Mouse (Mus musculus) forelimb bud, embryonic 11.5 days (tissue): ENCODE measurements around the gene Eftud2.

Source experiments
- DNase-seq: peaks from one replicate; pipeline ENCODE4 v3.0.0-alpha.2; 2012; ENCODE audit warnings: low read depth, low spot score

Eftud2 gene

DNA sequence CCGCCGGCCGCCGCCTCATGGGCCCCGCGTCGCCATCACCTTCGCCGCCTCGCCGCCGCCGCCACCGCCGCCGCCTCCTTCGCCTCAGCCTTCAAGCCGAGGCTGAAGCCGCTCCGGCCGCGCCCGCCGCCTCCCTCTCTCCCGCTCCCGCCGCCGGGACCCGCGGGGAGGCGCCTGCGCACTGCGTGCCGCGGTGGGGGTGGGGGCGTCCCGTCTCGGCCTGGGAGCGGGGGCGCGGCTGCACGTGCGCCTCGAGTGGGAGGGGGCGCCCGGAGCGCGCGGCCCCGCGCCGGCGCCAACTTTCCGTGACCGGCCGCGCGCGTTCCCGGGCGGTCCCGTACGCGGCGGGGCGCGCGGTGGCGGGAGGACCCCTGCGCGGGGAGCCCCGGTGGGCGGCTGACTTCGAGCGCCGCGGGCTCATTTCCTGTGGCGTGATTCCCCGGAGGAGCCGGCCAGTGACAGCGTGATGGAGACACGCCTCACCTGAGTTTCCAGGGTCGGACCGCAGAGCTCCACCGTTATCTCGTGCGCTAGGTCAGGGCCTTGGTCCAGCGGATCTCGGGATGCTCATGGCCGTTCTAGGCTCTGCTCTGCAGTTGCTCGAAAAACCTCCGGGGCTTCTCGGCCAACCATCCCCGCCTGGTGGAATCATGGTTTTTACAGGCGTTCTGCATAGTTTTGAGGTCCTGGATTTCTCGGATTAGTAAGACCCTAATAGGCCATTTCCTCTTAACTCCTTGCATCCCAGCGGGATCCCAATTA, 61.6 kb downstream of the Eftud2 start, which contains the start of gene Gjc1:
Gene Gjc1, minus strand, starts transcription at position 680 of the 762 bp plus-strand sequence.
- peak; percentile 89 for DNase-seq

DNA sequence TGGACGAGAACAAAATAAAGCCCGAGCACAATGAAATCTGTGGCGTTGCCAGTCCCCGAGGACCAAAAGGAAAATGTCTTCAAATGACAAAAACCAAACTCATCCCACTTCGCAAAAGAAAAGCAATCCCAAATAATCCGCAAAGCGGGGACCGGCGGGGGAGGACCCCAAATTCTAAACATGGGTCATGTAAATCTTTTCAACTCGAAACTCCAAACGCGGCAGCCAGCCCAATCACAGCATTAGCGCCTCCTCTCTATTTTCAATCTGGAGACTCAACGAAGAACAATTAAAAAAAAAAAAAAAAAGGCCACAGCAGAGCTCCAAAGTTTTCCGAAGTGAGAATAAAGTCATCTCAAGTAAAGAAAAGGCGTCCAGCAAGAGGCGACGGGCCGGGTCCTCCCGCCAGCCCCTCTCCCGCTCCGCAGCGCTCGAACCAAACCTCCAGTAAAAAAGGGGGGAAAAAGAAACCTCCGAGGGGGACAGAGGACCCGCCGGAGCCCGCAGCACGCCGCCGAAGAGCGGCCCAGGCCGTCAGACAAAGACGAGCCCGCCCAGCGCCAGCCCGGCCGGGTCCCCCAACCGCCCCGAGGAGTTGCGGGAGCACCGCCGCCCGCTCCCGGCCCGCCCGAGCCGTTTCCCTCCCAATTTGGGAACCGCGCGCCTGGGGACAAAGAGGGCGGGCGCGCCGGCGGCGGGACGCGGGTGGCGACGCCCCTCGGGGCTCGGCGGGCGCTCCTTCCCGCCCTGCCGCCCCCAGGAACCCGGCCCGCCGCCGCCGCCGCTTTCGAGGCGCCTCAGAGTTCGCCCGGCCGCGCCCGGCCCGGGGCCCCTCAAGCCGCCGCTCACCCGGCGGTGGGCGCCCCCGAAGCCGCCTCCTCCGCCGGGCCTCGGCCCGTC, 62.4 kb downstream of the Eftud2 start:
- peak; percentile 19 for DNase-seq

DNA sequence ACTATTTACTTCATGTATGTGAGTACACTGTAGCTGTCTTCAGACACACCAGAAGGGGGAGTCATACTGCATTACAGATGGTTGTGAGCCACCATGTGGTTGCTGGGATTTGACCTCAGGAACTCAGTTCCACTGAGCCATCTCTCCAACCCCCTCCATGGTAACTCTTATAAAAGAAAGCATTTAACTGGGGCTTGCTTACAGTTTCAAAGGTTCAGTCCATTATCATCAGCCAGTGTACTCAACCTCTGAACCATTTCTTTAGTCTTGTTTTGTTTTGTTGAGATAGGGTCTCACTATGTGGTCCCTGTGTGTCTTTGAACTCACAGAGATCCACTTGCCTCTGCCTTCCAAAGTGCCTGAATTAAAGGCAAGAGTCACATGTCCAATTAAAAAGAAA, 65.9 kb downstream of the Eftud2 start:
- no peak for DNase-seq

DNA sequence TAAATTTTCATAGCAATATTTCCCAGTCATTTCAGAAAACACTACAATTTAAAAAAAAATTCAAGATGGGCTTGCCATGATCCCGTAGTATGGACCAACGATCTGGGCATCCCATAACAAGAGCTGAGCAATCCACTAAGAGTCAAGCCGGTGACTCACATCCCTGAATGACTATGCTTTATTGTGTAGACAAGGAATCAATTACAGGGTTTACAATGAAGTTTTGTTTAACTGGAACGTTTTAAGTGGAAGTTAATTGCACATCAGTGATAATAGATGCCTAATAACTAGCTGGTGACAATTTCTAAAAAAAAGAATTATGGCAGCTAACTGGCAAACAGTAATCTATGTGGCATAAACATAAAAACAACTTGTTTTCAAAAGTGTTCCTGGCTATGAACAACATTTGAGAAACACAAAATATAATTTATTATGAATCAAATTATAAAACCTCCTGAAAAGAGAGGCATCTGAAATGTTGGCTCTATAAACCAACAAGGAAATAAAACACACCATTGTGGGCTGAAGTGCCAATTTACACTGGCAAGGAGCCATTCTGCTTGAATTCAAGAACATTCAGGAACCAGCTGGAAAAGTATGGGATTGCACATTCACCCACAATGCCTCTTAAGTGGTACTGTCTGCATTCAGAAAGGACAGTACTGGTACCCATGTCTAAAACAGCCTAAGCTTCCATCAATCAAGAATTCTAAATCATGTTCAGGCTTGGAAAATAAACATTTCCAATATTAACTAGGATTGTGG, 69.9 kb downstream of the Eftud2 start:
- no peak for DNase-seq

DNA sequence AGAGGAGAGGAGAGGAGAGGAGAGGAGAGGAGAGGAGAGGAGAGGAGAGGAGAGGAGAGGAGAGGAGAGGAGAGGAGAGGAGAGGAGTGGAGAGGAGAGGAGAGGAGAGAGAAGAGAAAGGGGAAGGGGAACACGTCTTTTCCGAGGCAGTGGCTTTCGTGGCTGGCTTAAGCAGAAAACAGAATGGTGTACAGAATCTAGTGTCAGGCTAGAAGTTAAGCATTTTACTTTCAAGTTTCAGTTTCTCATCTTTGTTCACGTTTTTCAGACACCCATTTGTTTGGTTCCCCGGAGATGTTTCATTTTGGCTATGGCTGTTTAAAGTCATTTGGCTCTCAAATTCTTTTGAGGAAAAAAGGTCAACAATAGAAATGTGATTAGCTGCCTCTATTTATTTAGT, 72.5 kb downstream of the Eftud2 start:
- no peak for DNase-seq

DNA sequence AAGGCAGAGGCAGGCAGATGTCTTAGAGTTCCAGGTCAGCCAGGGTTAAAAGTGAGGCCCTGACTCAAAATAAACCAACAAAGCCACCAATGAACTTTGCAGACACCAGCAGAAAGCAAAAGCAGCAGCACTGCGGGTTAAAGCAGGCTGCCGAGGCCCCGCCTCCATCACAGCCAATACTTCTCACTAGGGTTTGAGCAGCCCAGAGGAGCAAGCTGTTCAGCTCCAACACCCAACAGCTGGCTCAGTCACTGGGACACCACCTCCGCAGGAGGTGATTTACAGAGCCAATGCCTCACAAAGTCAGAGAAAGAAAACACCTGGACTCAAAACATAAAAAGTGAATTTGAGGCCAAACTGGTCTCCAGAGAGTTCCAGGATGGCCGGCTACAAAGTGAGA, 77.3 kb downstream of the Eftud2 start:
- no peak for DNase-seq

DNA sequence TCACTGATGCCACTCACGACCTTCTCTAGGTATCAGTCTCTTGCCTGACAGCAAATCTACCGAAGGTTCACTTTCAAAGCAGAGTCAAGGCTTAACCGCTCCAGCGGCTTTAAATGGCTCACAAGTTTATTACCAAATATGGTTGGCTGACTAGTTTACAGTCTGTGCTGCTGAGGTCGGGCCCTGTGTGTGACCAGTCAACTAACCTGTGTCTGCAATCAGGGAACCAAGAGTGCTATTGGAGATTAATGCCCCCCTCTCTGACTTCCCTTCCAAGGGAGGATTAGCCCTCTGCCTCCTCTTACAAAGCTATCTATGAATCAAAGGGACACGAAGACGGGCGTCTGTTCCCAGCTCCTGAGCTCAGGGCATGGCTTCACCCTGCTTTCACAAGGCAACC, 86.6 kb downstream of the Eftud2 start:
- DNase-seq: no peak

DNA sequence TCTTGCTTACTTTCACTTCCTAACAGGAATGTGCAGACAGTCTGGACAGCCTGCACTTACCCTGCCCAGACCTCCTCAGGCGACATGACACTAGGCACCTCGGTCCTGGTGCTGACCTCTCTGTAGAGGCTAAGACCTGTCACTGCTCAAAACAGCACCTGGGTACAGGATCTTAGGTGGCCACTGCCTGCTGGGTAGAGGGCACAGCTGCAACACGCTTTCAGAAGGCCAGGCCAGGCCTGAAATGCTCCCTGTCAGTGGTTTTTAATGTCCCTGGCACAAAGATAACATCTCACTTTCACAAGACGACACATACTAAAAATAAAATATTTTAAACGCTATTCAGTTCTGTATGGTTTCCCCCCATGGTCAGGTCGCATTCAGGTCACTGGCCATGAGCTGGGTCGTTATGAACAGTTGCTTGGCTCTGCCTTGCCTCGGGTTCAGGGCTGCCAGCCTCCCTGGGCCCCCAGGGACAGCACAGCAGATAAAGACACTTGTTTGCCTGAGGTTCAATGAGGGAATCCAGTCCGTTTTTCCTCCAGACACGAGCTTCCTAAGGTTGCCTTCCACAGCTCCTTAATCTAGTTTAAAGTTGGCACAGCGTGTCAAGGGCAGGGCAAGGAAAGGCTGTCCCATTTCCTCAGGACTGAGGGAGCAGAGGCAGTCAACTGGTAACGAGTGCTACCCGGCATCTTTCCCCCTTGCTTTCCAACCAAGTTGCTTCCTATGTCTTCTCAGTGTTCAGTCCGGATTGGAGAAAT, 88.9 kb downstream of the Eftud2 start:
- DNase-seq: no peak
